Comparison of ENCODE assay signal across 11 mouse cellular contexts in genomic region chr6:39445801-39446572, GRCm38 (mm10). TPM values are rescaled to one million over a fixed set of nuclear protein-coding genes. Genes with fewer than 3 reads are reported as not detected.
DNase-seq lines count a peak whose midpoint lies in the region; ATAC-seq and TF ChIP-seq lines count a peak whose summit lies in the region.
"Had no signal": no experiment of that assay in that cellular context is flagged by ENCODE, and none has a peak within 500 bp of the region (broad histone marks: within the 10 kb centered on the region; RNA-seq: fewer than 3 reads in every experiment).

No protein-coding gene starts in this region.

- H3K4me1 ChIP-seq in heart, embryonic 16.5 days (ENCODE audit: control insufficient read depth, insufficient read depth, low read length), result no peaks in the 10 kb centered on the region
- H3K4me1 ChIP-seq in ES-E14 (ENCODE audit: control insufficient read depth in 2 of 2, insufficient read depth in 2 of 2, low read length in 2 of 2, poor library complexity in 1 of 2), result peaks cover 3 to 21% of the 10 kb centered on the region in 2 experiments
- no peaks in the 10 kb centered on the region; the same call in 1 of the 2 replicates for H3K4me1 ChIP-seq in forebrain, embryonic 11.5 days (replicated peaks; ENCODE audit: control insufficient read depth, insufficient read depth, low read length)
- peaks cover 34% of the 10 kb centered on the region for H3K4me1 ChIP-seq in midbrain, embryonic 10.5 days

- in situ Hi-C loops in ES-E14 (cut with MboI; ENCODE audit: low sequenced_read_pairs in 2 of 2, unreplicated experiment in 2 of 2), result no loop called here

- peak overlapping the region; percentile 30 for H3K4me3 ChIP-seq in heart, embryonic 16.5 days (ENCODE audit: low read length)
- peak overlapping the region; percentile 5 to 50 for H3K4me3 ChIP-seq in ES-E14 (ENCODE audit: insufficient read depth in 1 of 2, low read depth in 1 of 2, low read length in 2 of 2, poor library complexity in 1 of 2, severe bottlenecking in 1 of 2)
- H3K4me3 ChIP-seq in forebrain, embryonic 11.5 days (ENCODE audit: low read depth, low read length), result no peak overlapping the region
- H3K4me3 ChIP-seq in midbrain, embryonic 10.5 days, result peak overlapping the region; percentile 36

- peak overlapping the region; percentile 51; the same call in 1 of the 2 replicates for H3K4me2 ChIP-seq in heart, embryonic 16.5 days (ENCODE audit: low read depth, low read length)
- peak overlapping the region; percentile 3; the same call in 1 of the 2 replicates for H3K4me2 ChIP-seq in forebrain, embryonic 11.5 days (ENCODE audit: low read depth, low read length, severe bottlenecking)

- no peak for DNase-seq in heart, adult 18-20 months
- DNase-seq in ES-E14 (ENCODE audit: low read depth, low spot score), result peak; percentile 88
- peak; percentile 63 for DNase-seq in forebrain, embryonic 11.5 days (ENCODE audit: low spot score)
- peak; percentile 58 for DNase-seq in midbrain, embryonic 10.5 days (ENCODE audit: low spot score)
- DNase-seq in spleen, postnatal 14 days (ENCODE audit: low spot score in 2 of 2), result no peak
- DNase-seq in ovary, adult 18-20 months (ENCODE audit: low spot score), result no peak
- no peak for DNase-seq in spleen, postnatal 36 days (ENCODE audit: low spot score in 2 of 2)
- DNase-seq: gastrocnemius, postnatal 14 days; thymus, postnatal 25 days had no signal

- no peaks in the 10 kb centered on the region for H3K36me3 ChIP-seq in heart, embryonic 16.5 days (ENCODE audit: control insufficient read depth, insufficient read depth)
- H3K36me3 ChIP-seq in ES-E14 (ENCODE audit: control insufficient read depth, insufficient read depth, low read length, poor library complexity, severe bottlenecking), result no peaks in the 10 kb centered on the region
- no peaks in the 10 kb centered on the region for H3K36me3 ChIP-seq in forebrain, embryonic 11.5 days (ENCODE audit: control insufficient read depth, insufficient read depth, low read length)
- no peaks in the 10 kb centered on the region for H3K36me3 ChIP-seq in midbrain, embryonic 10.5 days
- H3K36me3 ChIP-seq: G1E had no signal

- 15% methylated on average over 19 of the region's 19 CpGs for WGBS in heart, embryonic 16.5 days
- WGBS in forebrain, embryonic 11.5 days, result 2% methylated on average over 19 of the region's 19 CpGs
- 4% methylated on average over 19 of the region's 19 CpGs for WGBS in midbrain, embryonic 10.5 days

- H3K9me3 ChIP-seq in heart, embryonic 16.5 days (replicated peaks; ENCODE audit: control insufficient read depth, low read length), result 0 out of 2 replicates have a peak, but pooled peaks cover 2% of the 10 kb centered on the region
- H3K9me3 ChIP-seq in ES-E14 (ENCODE audit: control insufficient read depth, insufficient read depth, low read depth, low read length), result no peaks in the 10 kb centered on the region
- H3K9me3 ChIP-seq in forebrain, embryonic 11.5 days (ENCODE audit: control insufficient read depth, low read length), result no peaks in the 10 kb centered on the region
- no peaks in the 10 kb centered on the region for H3K9me3 ChIP-seq in midbrain, embryonic 10.5 days (replicated peaks)
- H3K9me3 ChIP-seq: G1E had no signal

- H3K27ac ChIP-seq in heart, embryonic 16.5 days (ENCODE audit: low read length), result no peak overlapping the region
- H3K27ac ChIP-seq in ES-E14 (ENCODE audit: insufficient read depth, low read depth, low read length, poor library complexity, severe bottlenecking), result peak overlapping the region; percentile 98
- no peak overlapping the region for H3K27ac ChIP-seq in forebrain, embryonic 11.5 days (ENCODE audit: low read depth, low read length)
- peak overlapping the region; percentile 70 for H3K27ac ChIP-seq in midbrain, embryonic 10.5 days (replicated peaks)

- ATAC-seq in heart, embryonic 16.5 days (replicated peaks; ENCODE audit: extremely low read depth, insufficient read depth, low FRiP score), result no peak
- 0 out of 2 replicates have a peak, but pooled peaks have one; percentile 46 for ATAC-seq in forebrain, embryonic 11.5 days (replicated peaks; ENCODE audit: low FRiP score)

- H3K9ac ChIP-seq in heart, embryonic 16.5 days (ENCODE audit: low read length), result no peak overlapping the region
- H3K9ac ChIP-seq in ES-E14 (ENCODE audit: insufficient read depth, low read depth, low read length, poor library complexity, severe bottlenecking), result peak overlapping the region; percentile 76; the same call in 1 of the 2 replicates
- H3K9ac ChIP-seq in forebrain, embryonic 11.5 days (ENCODE audit: low read length), result no peak overlapping the region

- no peaks in the 10 kb centered on the region for H3K27me3 ChIP-seq in heart, embryonic 16.5 days (ENCODE audit: control insufficient read depth, insufficient read depth, low read length)
- no peaks in the 10 kb centered on the region for H3K27me3 ChIP-seq in forebrain, embryonic 11.5 days (ENCODE audit: control insufficient read depth, insufficient read depth, low read length)
- H3K27me3 ChIP-seq in midbrain, embryonic 10.5 days (ENCODE audit: low read depth, poor library complexity, severe bottlenecking), result no peaks in the 10 kb centered on the region

TF ChIP-seq in ES-E14, 5 proteins besides CTCF, POLR2A, EP300 and RAD21:
- no peak; the same call in 1 of the 2 replicates for TF ChIP-seq HCFC1 (IDR thresholded peaks at IDR 0.05; ENCODE audit: borderline replicate concordance, insufficient read depth, low read length)
- TF ChIP-seq ZNF384 (IDR thresholded peaks at IDR 0.05; ENCODE audit: low read depth, low read length), result peak; percentile 97
- peak; percentile 66; the same call in 1 of the 2 replicates for TF ChIP-seq MAFK (IDR thresholded peaks at IDR 0.05; ENCODE audit: insufficient read depth, low read depth, low read length)
- no peak; the same call in 1 of the 2 replicates for TF ChIP-seq CHD2 (IDR thresholded peaks at IDR 0.05; ENCODE audit: low read depth, low read length)
- TF ChIP-seq ZC3H11A (IDR thresholded peaks at IDR 0.05; ENCODE audit: borderline replicate concordance, low read depth, low read length), result peak; percentile 52; the same call in 1 of the 2 replicates

RNA-seq across cellular contexts. Expression of gene Mkrn1, which starts 25.7 kb away (rescaled TPM):
- 95.2 and 100 TPM in 2 replicates for polyA plus RNA-seq in heart, embryonic 16.5 days (2015; fragmentation: Nextera tagmentation; extraction: Ambion mirVana)
- total RNA-seq in heart, adult 18-20 months (2021), result 10 to 100 TPM; 60.2 to 65.0 TPM
- 652 and 719 TPM in 2 replicates for total RNA-seq in ES-E14 (2012; rRNA removed)
- 91.9 and 92.6 TPM in 2 replicates for polyA plus RNA-seq in forebrain, embryonic 11.5 days (2014; fragmentation: Nextera tagmentation; extraction: Ambion mirVana)
- 88.2 and 104 TPM in 2 replicates for polyA plus RNA-seq in midbrain, embryonic 10.5 days (2016; fragmentation: Nextera tagmentation; extraction: Ambion mirVana)

Comparison
In these comparisons a context has a peak if more than half of its experiments do, and no peak if none do; other contexts are left out.
1. H3K27ac ChIP-seq: peak in ES-E14 (single experiment) and midbrain, embryonic 10.5 days (single experiment); none in heart, embryonic 16.5 days (single experiment) and forebrain, embryonic 11.5 days (single experiment).
2. DNase-seq: peak in ES-E14 (single experiment), forebrain, embryonic 11.5 days (single experiment) and midbrain, embryonic 10.5 days (single experiment); none in heart, adult 18-20 months (0 of 2), spleen, postnatal 14 days (0 of 2), ovary, adult 18-20 months (single experiment) and spleen, postnatal 36 days (0 of 2).